Mouse (Mus musculus): ENCODE results near the gene Il34.
"Not testable (repeated sequence)": the region's sequence is repeated elsewhere in the genome, so short reads cannot be mapped to it uniquely, and the experiment has no call there.

The Il34 gene

DNA sequence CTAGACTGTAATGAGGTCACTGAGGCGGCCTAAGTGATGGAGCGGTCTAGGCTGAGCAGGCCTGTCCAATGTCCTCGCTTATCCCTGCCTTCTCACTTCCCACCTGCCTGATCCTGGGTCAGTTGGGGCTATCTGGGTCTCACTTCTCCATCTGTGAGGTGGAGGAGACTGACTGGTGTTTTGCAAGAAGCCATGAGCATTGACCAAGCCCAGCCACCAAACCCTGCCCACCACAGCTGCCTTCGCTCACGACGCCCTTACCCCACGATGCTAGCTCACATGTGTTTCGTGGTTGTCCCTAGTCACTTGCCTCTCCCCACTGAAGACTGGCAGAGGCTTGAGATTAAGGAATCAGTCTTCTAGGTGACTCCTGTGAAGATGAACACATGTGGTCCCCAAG, 8.6 kb downstream of the Il34 start:
- Histone ChIP-seq H3K27me3 (ENCODE audit: control insufficient read depth, insufficient read depth, low read length, poor library complexity, severe bottlenecking) (no peaks in the 10 kb centered on the region), H3K36me3 (ENCODE audit: control insufficient read depth, insufficient read depth, low read length, poor library complexity, severe bottlenecking) (no peaks in the 10 kb centered on the region)
- no peak for DNase-seq (ENCODE audit: low read depth, low spot score)

- no peaks in the 10 kb centered on the region for H3K27me3 ChIP-seq (ENCODE audit: control insufficient read depth, insufficient read depth, low read length, poor library complexity, severe bottlenecking)
- no peak for DNase-seq (ENCODE audit: low read depth, low spot score)
Observed at GRCm38 (mm10) chr8:110794363-110794965, 11.3 kb downstream of the Il34 start.

DNA sequence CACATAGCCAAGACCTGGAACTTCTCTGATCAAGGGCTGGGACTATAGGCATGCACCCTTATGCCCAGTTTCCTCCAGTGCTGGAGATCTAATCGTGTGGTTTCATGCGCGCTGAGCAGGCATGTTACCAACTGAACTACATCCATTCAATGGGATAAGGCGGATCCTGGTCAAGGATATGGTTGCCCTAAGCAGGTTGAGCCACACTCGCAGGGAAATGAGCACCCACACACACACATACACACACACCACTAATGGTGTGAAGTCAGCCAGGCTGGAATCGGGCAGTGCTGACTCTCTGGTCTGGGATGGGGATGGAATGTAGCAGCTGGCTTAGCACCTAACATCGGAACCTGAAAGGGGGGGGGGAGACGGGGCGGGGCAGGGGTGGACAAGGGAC, 11.8 kb downstream of the Il34 start:
- DNase-seq (ENCODE audit: low read depth, low spot score) = no peak
- no peaks in the 10 kb centered on the region for H3K36me3 ChIP-seq (ENCODE audit: control insufficient read depth, insufficient read depth, low read length, poor library complexity, severe bottlenecking)
- H3K27me3 ChIP-seq (ENCODE audit: control insufficient read depth, insufficient read depth, low read length, poor library complexity, severe bottlenecking) = no peaks in the 10 kb centered on the region

More at GRCm38 (mm10) chr8:110794363-110794965, 11.3 kb downstream of the Il34 start:
- no peaks in the 10 kb centered on the region for H3K36me3 ChIP-seq (ENCODE audit: control insufficient read depth, insufficient read depth, low read length, poor library complexity, severe bottlenecking)

- H3K27me3 ChIP-seq (ENCODE audit: control insufficient read depth, insufficient read depth, low read length, poor library complexity, severe bottlenecking) = no peaks in the 10 kb centered on the region
- H3K36me3 ChIP-seq (ENCODE audit: control insufficient read depth, insufficient read depth, low read length, poor library complexity, severe bottlenecking) = no peaks in the 10 kb centered on the region
- no peak for DNase-seq (ENCODE audit: low read depth, low spot score)
Observed at GRCm38 (mm10) chr8:110793511-110793910, 12.2 kb downstream of the Il34 start.

- no peak for DNase-seq (ENCODE audit: low read depth, low spot score)
- no peaks in the 10 kb centered on the region for H3K27me3 ChIP-seq (ENCODE audit: control insufficient read depth, insufficient read depth, low read length, poor library complexity, severe bottlenecking)
- H3K36me3 ChIP-seq (ENCODE audit: control insufficient read depth, insufficient read depth, low read length, poor library complexity, severe bottlenecking) = no peaks in the 10 kb centered on the region
Observed at GRCm38 (mm10) chr8:110792574-110793200, 13.0 kb downstream of the Il34 start.

GRCm38 (mm10) chr8:110791164-110791563, 14.6 kb downstream of the Il34 start:
- no peak for DNase-seq (ENCODE audit: low read depth, low spot score)
- Histone ChIP-seq H3K36me3 (ENCODE audit: control insufficient read depth, insufficient read depth, low read length, poor library complexity, severe bottlenecking) (no peaks in the 10 kb centered on the region), H3K27me3 (ENCODE audit: control insufficient read depth, insufficient read depth, low read length, poor library complexity, severe bottlenecking) (no peaks in the 10 kb centered on the region)

GRCm38 (mm10) chr8:110790270-110790669, 15.5 kb downstream of the Il34 start:
- no peak for DNase-seq (ENCODE audit: low read depth, low spot score)
- H3K27me3 ChIP-seq (ENCODE audit: control insufficient read depth, insufficient read depth, low read length, poor library complexity, severe bottlenecking) = no peaks in the 10 kb centered on the region
- no peaks in the 10 kb centered on the region for H3K36me3 ChIP-seq (ENCODE audit: control insufficient read depth, insufficient read depth, low read length, poor library complexity, severe bottlenecking)

- no peak for DNase-seq (ENCODE audit: low read depth, low spot score)
- Histone ChIP-seq H3K36me3 (ENCODE audit: control insufficient read depth, insufficient read depth, low read length, poor library complexity, severe bottlenecking) (no peaks in the 10 kb centered on the region), H3K27me3 (ENCODE audit: control insufficient read depth, insufficient read depth, low read length, poor library complexity, severe bottlenecking) (no peaks in the 10 kb centered on the region)
Observed at GRCm38 (mm10) chr8:110789571-110789970, 16.2 kb downstream of the Il34 start.

- no peak for DNase-seq (ENCODE audit: low read depth, low spot score)
- no peaks in the 10 kb centered on the region for H3K27me3 ChIP-seq (ENCODE audit: control insufficient read depth, insufficient read depth, low read length, poor library complexity, severe bottlenecking)
- H3K36me3 ChIP-seq (ENCODE audit: control insufficient read depth, insufficient read depth, low read length, poor library complexity, severe bottlenecking) = no peaks in the 10 kb centered on the region
Observed at GRCm38 (mm10) chr8:110788981-110789380, 16.7 kb downstream of the Il34 start.

- no peaks in the 10 kb centered on the region for H3K36me3 ChIP-seq (ENCODE audit: control insufficient read depth, insufficient read depth, low read length, poor library complexity, severe bottlenecking)
- no peak for DNase-seq (ENCODE audit: low read depth, low spot score)
- no peaks in the 10 kb centered on the region for H3K27me3 ChIP-seq (ENCODE audit: control insufficient read depth, insufficient read depth, low read length, poor library complexity, severe bottlenecking)
Observed at GRCm38 (mm10) chr8:110787411-110787954, 18.2 kb downstream of the Il34 start.

GRCm38 (mm10) chr8:110786934-110787333, 18.8 kb downstream of the Il34 start:
- Histone ChIP-seq H3K27me3 (ENCODE audit: control insufficient read depth, insufficient read depth, low read length, poor library complexity, severe bottlenecking) (no peaks in the 10 kb centered on the region), H3K36me3 (ENCODE audit: control insufficient read depth, insufficient read depth, low read length, poor library complexity, severe bottlenecking) (no peaks in the 10 kb centered on the region)
- no peak for DNase-seq (ENCODE audit: low read depth, low spot score)

GRCm38 (mm10) chr8:110786501-110786900, 19.2 kb downstream of the Il34 start:
- H3K36me3 ChIP-seq (ENCODE audit: control insufficient read depth, insufficient read depth, low read length, poor library complexity, severe bottlenecking); DNase-seq (ENCODE audit: low read depth, low spot score); H3K27me3 ChIP-seq (ENCODE audit: control insufficient read depth, insufficient read depth, low read length, poor library complexity, severe bottlenecking): not testable (repeated sequence)

DNA sequence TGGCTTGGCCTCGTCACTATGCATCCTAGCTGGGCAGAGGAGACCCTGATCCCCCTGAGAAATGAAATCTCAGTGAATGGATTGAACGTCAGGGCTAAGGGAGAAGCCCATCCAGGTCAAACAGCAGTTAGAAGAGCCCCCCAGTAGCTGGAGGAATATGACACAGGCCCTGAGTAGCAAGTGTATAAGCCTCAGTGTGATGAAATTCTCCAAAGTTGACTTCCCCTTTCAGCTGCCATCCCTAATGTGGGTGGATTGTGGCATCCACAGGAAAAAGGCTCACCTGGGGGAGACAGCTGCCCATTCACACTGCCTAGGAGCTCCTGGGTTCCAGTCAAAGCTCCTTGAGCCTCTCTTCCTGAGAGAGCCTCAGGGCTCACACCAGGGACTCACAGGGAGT, 20.4 kb downstream of the Il34 start:
- Histone ChIP-seq H3K36me3 (ENCODE audit: control insufficient read depth, insufficient read depth, low read length, poor library complexity, severe bottlenecking) (no peaks in the 10 kb centered on the region), H3K27me3 (ENCODE audit: control insufficient read depth, insufficient read depth, low read length, poor library complexity, severe bottlenecking) (no peaks in the 10 kb centered on the region)
- DNase-seq (ENCODE audit: low read depth, low spot score) = no peak

- H3K27me3 ChIP-seq (ENCODE audit: control insufficient read depth, insufficient read depth, low read length, poor library complexity, severe bottlenecking) = no peaks in the 10 kb centered on the region
- DNase-seq (ENCODE audit: low read depth, low spot score) = no peak
- no peaks in the 10 kb centered on the region for H3K36me3 ChIP-seq (ENCODE audit: control insufficient read depth, insufficient read depth, low read length, poor library complexity, severe bottlenecking)
Observed at GRCm38 (mm10) chr8:110779924-110780718, 25.6 kb downstream of the Il34 start.

DNA sequence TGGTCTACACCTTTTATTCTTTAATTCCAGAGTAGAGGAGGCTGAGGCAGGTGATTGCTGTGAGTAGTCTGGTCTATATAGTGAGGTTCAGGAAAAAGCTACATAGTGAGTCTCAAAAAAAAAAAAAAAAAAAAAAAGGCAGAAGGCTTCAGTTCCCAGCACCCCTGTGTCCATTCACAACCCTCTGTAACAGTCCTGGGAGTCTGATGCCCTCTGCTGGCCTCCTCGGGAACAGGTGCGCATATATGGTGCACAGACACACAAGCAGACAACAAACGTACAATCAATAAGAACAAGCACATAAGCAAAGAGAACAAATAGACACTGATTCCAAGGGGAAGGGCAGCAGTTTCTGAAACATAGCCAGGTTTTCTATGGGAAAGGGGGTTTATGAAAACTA, 29.4 kb downstream of the Il34 start:
- no peaks in the 10 kb centered on the region for H3K36me3 ChIP-seq (ENCODE audit: control insufficient read depth, insufficient read depth, low read length, poor library complexity, severe bottlenecking)
- no peaks in the 10 kb centered on the region for H3K27me3 ChIP-seq (ENCODE audit: control insufficient read depth, insufficient read depth, low read length, poor library complexity, severe bottlenecking)
- no peak for DNase-seq (ENCODE audit: low read depth, low spot score)

Measured in splenic B cell, adult 2 months (primary cell).